Mouse (Mus musculus): ENCODE results near the gene Shank2.

DNA sequence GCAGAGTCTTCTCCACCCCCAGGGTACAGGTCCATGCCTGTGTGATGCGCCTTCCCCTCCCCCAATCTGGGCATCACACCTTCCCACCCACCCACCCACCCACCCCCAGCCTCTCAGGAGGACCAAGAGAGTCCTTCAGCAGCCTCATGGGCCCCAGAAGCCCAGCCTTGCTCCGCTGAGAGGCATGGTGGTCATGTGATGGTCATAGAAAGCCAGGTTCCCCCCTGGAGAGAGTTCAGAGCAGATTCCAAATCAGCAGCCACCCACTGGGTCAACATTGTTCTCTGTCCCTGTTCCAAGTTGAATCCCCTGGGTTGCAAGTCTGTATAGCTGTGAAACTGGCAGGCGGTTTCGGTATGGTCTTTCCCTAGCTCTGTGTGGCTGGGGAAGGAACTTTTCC is 284.2 kb downstream of the Shank2 start:
- no peak for TF ChIP-seq CTCF (IDR thresholded peaks at IDR 0.05; ENCODE audit: low read depth)
- no peak for TF ChIP-seq EP300 (optimal IDR thresholded peaks at IDR 0.05)
